Mouse (Mus musculus): ENCODE measurements at regions not wholly inside any gene's neighbourhood (a gene's known extent, or its start where the extent isn't known, plus 50 kb on each side); places are given as distances from the start of the nearest gene placed in this dataset.
"Not testable (repeated sequence)": the region's sequence is repeated elsewhere in the genome, so short reads cannot be mapped to it uniquely, and the experiment has no call there.

DNA sequence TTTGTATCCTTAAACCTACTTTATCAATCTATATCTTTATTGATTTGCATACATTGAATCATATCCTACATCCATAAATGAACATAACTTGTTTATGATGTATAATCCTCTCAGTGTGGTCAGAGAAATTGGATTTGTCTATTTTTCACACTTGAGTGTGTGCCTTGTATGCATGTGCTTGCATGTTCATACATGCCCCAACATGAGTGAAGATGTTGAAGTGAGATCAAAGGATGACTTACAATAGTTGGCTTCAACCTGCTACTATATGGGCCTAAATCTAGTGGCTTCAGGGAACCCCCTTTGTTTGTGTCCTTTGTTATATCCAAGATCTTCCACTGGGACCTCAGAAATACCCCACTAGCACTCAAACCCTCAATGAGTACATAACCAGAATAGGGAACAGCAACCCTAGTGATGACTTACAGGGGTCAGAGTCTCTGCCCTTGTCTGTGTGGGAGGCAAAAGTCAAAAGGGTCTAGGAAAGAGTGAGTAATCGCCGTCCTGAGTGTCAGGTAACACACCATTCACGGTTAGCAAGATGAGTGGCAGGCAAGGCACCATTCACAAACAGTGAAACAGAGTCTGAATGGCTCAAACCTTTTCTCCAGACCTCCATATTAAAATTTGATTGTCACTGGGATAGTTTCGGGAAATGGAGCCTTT is 236.3 kb downstream of the Lpin1 start:
- no peak for DNase-seq (ENCODE audit: low spot score)

- no peak for DNase-seq (ENCODE audit: low spot score)
These were observed 240.7 kb downstream of the Lpin1 start for GRCm38 (mm10) chr12:16370061-16370460.

DNA sequence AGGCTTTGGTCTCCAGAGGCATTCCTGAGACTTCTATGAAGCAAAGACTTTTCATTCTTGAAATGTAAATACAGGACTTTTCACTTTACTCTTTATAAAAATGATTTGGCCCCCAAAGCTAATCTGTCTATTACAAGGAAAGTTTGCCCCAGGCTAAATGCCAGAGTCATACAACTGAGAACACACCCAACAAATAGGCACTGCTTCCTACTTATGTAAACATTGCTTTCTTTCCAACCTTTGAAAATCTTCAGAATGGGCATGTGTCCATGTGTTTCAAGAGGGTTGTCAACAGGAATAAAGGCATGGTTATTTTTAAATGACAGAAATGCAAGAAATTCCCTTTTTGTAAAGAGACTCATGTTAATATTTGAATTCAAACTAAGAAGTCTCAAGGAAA is 248.4 kb downstream of the Lpin1 start:
- DNase-seq (ENCODE audit: low spot score): no peak

- DNase-seq (ENCODE audit: low spot score): no peak
These were observed 251.9 kb downstream of the Lpin1 start for GRCm38 (mm10) chr12:16358831-16359230.

DNA sequence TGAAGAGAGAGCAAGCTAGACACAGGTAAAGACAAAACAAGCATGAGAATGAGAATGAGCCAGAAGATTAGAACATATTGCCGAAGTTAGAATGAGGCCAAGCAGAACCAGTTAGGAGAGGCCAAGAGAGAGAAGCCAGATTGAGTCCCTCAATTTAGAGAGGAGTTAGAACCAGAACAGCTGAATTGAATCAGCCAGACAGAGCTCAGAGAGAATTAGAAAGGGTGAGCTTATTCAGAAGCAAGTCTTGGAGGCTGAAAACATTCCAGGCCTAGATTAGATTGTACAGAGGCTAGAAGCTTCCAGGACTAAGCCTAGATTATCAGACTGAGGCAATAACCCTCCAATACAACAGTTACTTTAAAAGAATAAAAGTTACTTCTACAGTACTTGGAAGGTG is 256.1 kb downstream of the Lpin1 start:
- DNase-seq (ENCODE audit: low spot score): peak; percentile 24

- DNase-seq (ENCODE audit: low spot score): no peak
These were observed 259.0 kb downstream of the Lpin1 start for GRCm38 (mm10) chr12:16351751-16352150.

- DNase-seq (ENCODE audit: low spot score): no peak
These were observed 261.5 kb downstream of the Lpin1 start for GRCm38 (mm10) chr12:16349310-16349709.

DNA sequence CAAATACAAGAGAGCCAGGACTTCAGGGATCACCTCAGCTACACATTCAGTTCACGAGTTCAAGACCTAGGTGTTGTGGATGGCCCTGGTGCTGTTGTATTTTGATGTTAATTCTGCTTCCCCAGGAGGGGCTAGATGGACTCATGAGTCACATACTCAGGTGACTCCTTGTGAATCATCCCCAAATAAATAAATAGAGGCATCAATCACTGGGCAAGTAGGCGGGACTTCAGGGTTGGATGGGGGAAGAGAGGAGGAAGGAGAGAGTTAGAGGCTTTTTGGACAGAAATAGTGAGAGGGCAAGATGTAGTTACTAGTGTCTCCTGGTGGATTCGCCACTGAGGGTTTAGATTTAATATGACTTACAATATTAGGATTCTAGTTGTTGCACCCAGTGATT is 266.7 kb downstream of the Lpin1 start:
- DNase-seq (ENCODE audit: low spot score): no peak

GRCm38 (mm10) chr12:16342030-16342429 is 268.7 kb downstream of the Lpin1 start:
- DNase-seq (ENCODE audit: low spot score): not testable (repeated sequence)

DNA sequence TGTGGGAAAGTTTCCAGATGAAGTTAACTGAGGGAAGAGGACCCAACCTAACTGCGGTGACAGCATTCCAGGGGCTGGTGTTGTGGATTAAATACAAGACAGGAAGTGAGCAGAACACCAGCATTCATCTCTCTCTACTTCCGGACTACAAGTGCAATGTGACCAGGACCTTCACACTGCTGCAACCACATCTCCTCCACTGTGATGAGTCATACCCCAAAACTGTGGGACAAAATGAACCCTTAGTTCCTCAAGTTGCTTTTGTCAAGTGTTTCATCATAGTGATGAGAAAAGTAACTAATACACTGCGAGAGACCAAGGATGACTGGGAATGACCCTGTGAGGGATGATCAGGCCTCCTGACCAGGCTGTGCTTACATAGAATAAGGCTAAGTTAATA is 279.3 kb downstream of the Lpin1 start:
- DNase-seq (ENCODE audit: low spot score): no peak

- DNase-seq (ENCODE audit: low spot score): no peak
These were observed 281.6 kb downstream of the Lpin1 start for GRCm38 (mm10) chr12:16329129-16329528.

- DNase-seq (ENCODE audit: low spot score): no peak
These were observed 290.0 kb downstream of the Lpin1 start for GRCm38 (mm10) chr12:16320536-16321402.

DNA sequence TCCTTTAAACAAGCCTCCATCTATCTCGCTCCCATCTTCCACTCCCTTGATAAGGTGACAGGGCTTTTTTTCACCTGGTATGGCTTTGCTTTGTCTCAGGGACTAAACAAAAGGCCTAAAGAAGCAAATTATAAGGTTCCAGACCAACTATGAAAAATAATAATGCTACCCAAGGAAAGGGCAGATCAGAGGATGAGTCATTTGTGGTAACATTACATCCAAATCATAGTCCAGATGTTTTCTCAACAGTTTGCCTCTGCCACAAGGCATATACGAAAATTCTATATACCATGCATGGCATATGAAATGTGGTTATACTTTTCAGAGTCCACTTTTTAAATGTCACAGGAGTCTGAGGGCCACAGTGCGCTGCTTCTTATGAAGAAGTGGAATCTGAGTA is 302.7 kb downstream of the Lpin1 start:
- DNase-seq (ENCODE audit: low spot score): no peak

- no peak for DNase-seq (ENCODE audit: low spot score)
These were observed 305.9 kb downstream of the Lpin1 start for GRCm38 (mm10) chr12:16304701-16305377.

DNA sequence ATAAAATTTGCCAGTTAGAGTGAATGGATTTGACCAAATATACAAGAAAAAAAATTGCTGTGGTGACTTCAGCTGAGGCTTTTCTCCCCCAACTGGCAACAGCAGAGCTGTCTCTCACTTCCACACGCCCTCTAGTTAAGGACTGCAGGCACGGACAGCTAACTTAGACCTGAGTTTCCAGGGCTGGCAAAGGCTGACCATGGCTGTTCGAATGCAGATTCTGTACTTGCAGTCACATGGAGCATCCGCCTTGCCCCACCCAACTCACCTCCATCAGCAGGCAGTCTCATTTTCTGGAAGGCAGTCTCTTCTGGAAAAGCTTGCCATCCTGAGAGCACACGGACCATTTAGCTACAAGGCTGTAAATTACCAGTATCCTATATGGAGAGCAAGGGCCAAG is 325.7 kb downstream of the Lpin1 start:
- DNase-seq (ENCODE audit: low spot score): no peak

GRCm38 (mm10) chr12:16279146-16279545 is 331.6 kb downstream of the Lpin1 start:
- DNase-seq (ENCODE audit: low spot score): no peak

DNA sequence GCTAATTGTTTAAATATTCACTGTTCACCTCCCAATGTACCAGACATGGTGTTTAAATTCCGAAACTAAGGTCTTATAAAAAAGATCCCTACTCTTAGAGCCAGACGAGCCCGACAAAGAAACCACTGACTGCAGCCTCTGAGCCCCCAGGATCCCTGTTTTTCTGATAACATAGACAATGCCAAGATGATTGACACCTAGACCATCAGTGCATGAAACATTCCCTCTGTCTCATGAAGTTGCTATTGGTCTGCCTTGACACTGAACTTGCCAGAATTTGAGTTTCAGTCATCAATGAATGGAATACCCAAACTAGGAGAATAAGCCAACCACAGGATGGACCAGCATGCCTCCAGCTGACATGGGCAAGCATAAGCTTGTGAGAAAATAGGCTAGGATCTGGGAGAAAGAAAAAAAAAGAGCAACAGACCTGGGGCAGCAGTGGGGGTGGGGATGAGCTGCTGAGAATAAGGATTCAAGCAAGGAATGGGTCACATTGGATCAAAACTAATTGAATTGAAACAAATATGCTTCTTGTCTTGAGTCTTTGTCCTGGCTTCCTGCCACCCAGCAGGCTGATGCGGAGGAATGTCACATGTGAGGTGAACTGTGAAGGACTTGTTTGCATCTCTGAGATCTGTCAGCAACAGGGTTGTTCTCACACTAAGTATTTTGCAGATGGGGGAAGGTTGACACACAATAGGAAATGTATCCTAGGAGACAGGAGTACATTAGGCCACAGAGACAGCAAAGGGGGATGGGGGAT is 333.0 kb downstream of the Lpin1 start:
- no peak for DNase-seq (ENCODE audit: low spot score)

DNA sequence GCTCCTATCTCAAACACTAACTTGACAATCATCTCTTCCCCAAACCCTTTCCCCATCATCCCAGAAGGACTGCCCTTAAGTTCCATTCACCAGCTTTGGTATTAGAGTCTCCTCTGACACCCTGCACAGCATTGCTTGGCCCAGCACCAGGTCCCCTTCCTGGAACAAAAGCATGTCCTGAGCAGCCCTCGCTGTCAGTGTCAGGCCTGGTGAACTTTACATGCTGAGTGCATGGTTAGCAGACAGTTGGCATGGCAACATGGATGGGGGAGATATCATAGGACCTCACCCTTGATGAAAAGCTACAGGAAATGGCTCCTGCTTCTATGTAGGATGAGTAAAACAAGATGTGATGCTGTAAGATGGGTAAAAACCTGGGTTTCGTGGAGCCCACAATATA is 333.6 kb downstream of the Lpin1 start:
- DNase-seq (ENCODE audit: low spot score): no peak

GRCm38 (mm10) chr12:16276301-16276700 is 334.5 kb downstream of the Lpin1 start:
- no peak for DNase-seq (ENCODE audit: low spot score)

DNA sequence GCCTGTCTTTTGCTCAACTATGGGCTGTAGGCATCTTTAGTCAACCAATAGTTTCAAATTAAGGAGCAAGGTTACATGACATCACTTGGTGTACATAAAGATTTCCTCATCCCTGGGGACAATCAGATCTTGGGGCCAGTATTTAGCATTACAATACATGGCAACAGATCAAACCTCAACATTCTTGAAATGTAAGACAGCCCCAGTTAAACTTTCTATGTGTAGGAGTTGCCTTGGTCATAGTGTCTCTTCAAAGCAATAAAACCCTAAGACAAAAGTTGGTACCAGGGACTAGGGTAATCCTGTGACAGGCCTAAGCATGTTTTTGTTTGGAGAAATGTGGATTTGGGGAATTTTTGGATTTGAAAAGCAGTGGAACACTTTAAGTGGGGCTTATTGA is 338.3 kb downstream of the Lpin1 start:
- DNase-seq (ENCODE audit: low spot score): no peak

- DNase-seq (ENCODE audit: low spot score): peak; percentile 26
These were observed 339.9 kb downstream of the Lpin1 start for GRCm38 (mm10) chr12:16270876-16271275.

DNA sequence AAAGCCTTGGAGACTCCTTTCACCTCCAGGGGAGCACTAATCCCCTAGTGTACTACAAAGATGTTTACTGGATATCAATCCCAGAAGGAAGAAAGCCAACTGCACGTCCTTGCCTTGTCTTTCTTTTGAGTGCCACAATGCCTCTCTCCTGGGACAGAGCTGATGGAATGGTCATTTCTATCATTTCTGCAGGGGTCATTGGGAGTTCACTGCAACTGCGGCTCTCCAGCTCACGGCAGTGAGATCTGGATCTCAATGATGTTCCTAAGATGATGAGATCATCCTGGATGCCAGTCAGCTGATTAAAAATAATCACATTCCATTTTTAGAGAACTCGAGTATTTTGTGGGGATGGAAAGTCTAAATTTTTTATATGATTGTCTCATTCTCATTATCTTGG is 341.1 kb downstream of the Lpin1 start:
- DNase-seq (ENCODE audit: low spot score): no peak

Data from heart, adult 8-10 months (tissue).